Mouse (Mus musculus) testis, adult 2 months (tissue): ENCODE data around the gene Mynn.

Source experiments
- CTCF ChIP-seq: fragments of 200-500 bp; IDR thresholded peaks from 2 replicates; pipeline ENCODE4 v1.5.1; 2012; ENCODE audit warnings: low read depth, mild to moderate bottlenecking, inconsistent platforms, low read length, moderate library complexity; ENCODE audit not compliant: control insufficient read depth, insufficient read depth, insufficient replicate concordance
- POLR2A ChIP-seq: fragments of 200-500 bp; IDR thresholded peaks from 2 replicates; pipeline ENCODE4 v1.6.1; 2012; ENCODE audit warnings: low read depth, mild to moderate bottlenecking, inconsistent platforms, low read length, moderate library complexity; ENCODE audit not compliant: control insufficient read depth

GRCm38 (mm10) chr3:30635629-30636028 is 33.8 kb downstream of the Mynn start:
- TF ChIP-seq POLR2A (no peak), CTCF (peak; percentile 52; the same call in 1 of the 2 replicates)
